Mouse (Mus musculus): ENCODE data around the gene Olfr1357. TPM values are rescaled to one million over a fixed set of nuclear protein-coding genes. Genes with fewer than 3 reads are reported as not detected.
"Not testable (repeated sequence)": the region's sequence is repeated elsewhere in the genome, so short reads cannot be mapped to it uniquely, and the experiment has no call there.

The Olfr1357 gene
- not detected in 2 replicates for polyA plus RNA-seq (2015; fragmentation: Nextera tagmentation; extraction: Ambion mirVana)

GRCm38 (mm10) chr10:78617974-78618373 lies at the start of gene Olfr1357:
Olfr1357 (minus strand) TSS chr10:78618074.
- 90% methylated on average over 1 of the region's 1 CpGs for WGBS
- H3K4me1 ChIP-seq (ENCODE audit: control insufficient read depth, insufficient read depth, low read depth, low read length), result no peaks in the 10 kb centered on the region
- H3K27ac ChIP-seq (ENCODE audit: low read depth, low read length), result no peak within 1 kb of the TSS
- H3K4me3 ChIP-seq (ENCODE audit: low read length), result no peak within 1 kb of the TSS
- no peak within 1 kb of the TSS for H3K4me2 ChIP-seq (ENCODE audit: low read length)
- no peaks in the 10 kb centered on the region for H3K36me3 ChIP-seq (ENCODE audit: control insufficient read depth, insufficient read depth, low read length)
- no peaks in the 10 kb centered on the region for H3K27me3 ChIP-seq (replicated peaks; ENCODE audit: control insufficient read depth, insufficient read depth, low read length)
- H3K9me3 ChIP-seq (ENCODE audit: control insufficient read depth, low read length), result no peaks in the 10 kb centered on the region
- no peak for ATAC-seq
- no peak within 1 kb of the TSS for H3K9ac ChIP-seq (ENCODE audit: low read depth, low read length)

- not testable (repeated sequence) for H3K9me3 ChIP-seq (ENCODE audit: control insufficient read depth, low read length); H3K27me3 ChIP-seq (replicated peaks; ENCODE audit: control insufficient read depth, insufficient read depth, low read length); ATAC-seq; H3K4me3 ChIP-seq (ENCODE audit: low read length); H3K27ac ChIP-seq (ENCODE audit: low read depth, low read length); H3K4me1 ChIP-seq (ENCODE audit: control insufficient read depth, insufficient read depth, low read depth, low read length); H3K4me2 ChIP-seq (ENCODE audit: low read length); H3K36me3 ChIP-seq (ENCODE audit: control insufficient read depth, insufficient read depth, low read length); H3K9ac ChIP-seq (ENCODE audit: low read depth, low read length)
- WGBS, result 92% methylated on average over 10 of the region's 10 CpGs
Observed at GRCm38 (mm10) chr10:78666696-78667095, 48.8 kb upstream of the Olfr1357 start.

GRCm38 (mm10) chr10:78664546-78664945 lies 46.7 kb upstream of the Olfr1357 start:
- Histone ChIP-seq H3K4me2 (ENCODE audit: low read length) (no peak overlapping the region), H3K4me3 (ENCODE audit: low read length) (no peak overlapping the region), H3K9me3 (ENCODE audit: control insufficient read depth, low read length) (no peaks in the 10 kb centered on the region), H3K9ac (ENCODE audit: low read depth, low read length) (no peak overlapping the region), H3K4me1 (ENCODE audit: control insufficient read depth, insufficient read depth, low read depth, low read length) (no peaks in the 10 kb centered on the region), H3K27ac (ENCODE audit: low read depth, low read length) (no peak overlapping the region), H3K36me3 (ENCODE audit: control insufficient read depth, insufficient read depth, low read length) (no peaks in the 10 kb centered on the region), H3K27me3 (replicated peaks; ENCODE audit: control insufficient read depth, insufficient read depth, low read length) (no peaks in the 10 kb centered on the region)
- ATAC-seq, result no peak
- WGBS, result 100% methylated on average over 1 of the region's 1 CpGs

- Histone ChIP-seq H3K27me3 (replicated peaks; ENCODE audit: control insufficient read depth, insufficient read depth, low read length) (no peaks in the 10 kb centered on the region), H3K4me3 (ENCODE audit: low read length) (no peak overlapping the region), H3K9me3 (ENCODE audit: control insufficient read depth, low read length) (no peaks in the 10 kb centered on the region), H3K36me3 (ENCODE audit: control insufficient read depth, insufficient read depth, low read length) (no peaks in the 10 kb centered on the region), H3K4me2 (ENCODE audit: low read length) (no peak overlapping the region), H3K27ac (ENCODE audit: low read depth, low read length) (no peak overlapping the region), H3K4me1 (ENCODE audit: control insufficient read depth, insufficient read depth, low read depth, low read length) (no peaks in the 10 kb centered on the region), H3K9ac (ENCODE audit: low read depth, low read length) (no peak overlapping the region)
- WGBS, result 88% methylated on average over 1 of the region's 1 CpGs
- ATAC-seq, result no peak
Observed at GRCm38 (mm10) chr10:78661198-78661597, 43.3 kb upstream of the Olfr1357 start.

GRCm38 (mm10) chr10:78632311-78632710 lies 14.4 kb upstream of the Olfr1357 start:
- Histone ChIP-seq H3K27ac (ENCODE audit: low read depth, low read length) (no peak overlapping the region), H3K9me3 (ENCODE audit: control insufficient read depth, low read length) (no peaks in the 10 kb centered on the region), H3K4me3 (ENCODE audit: low read length) (no peak overlapping the region), H3K4me2 (ENCODE audit: low read length) (peak overlapping the region; percentile 10), H3K27me3 (replicated peaks; ENCODE audit: control insufficient read depth, insufficient read depth, low read length) (no peaks in the 10 kb centered on the region), H3K9ac (ENCODE audit: low read depth, low read length) (no peak overlapping the region), H3K36me3 (ENCODE audit: control insufficient read depth, insufficient read depth, low read length) (no peaks in the 10 kb centered on the region), H3K4me1 (ENCODE audit: control insufficient read depth, insufficient read depth, low read depth, low read length) (no peaks in the 10 kb centered on the region)
- peak; percentile 85 for ATAC-seq
- WGBS, result 15% methylated on average over 6 of the region's 6 CpGs

- no peak overlapping the region for H3K4me2 ChIP-seq (ENCODE audit: low read length)
- H3K27me3 ChIP-seq (replicated peaks; ENCODE audit: control insufficient read depth, insufficient read depth, low read length), result no peaks in the 10 kb centered on the region
- no peaks in the 10 kb centered on the region for H3K9me3 ChIP-seq (ENCODE audit: control insufficient read depth, low read length)
- H3K4me3 ChIP-seq (ENCODE audit: low read length), result no peak overlapping the region
- no peak overlapping the region for H3K27ac ChIP-seq (ENCODE audit: low read depth, low read length)
- no peak overlapping the region for H3K9ac ChIP-seq (ENCODE audit: low read depth, low read length)
- H3K4me1 ChIP-seq (ENCODE audit: control insufficient read depth, insufficient read depth, low read depth, low read length), result no peaks in the 10 kb centered on the region
- WGBS, result 80% methylated on average over 4 of the region's 4 CpGs
- no peaks in the 10 kb centered on the region for H3K36me3 ChIP-seq (ENCODE audit: control insufficient read depth, insufficient read depth, low read length)
- peak; percentile 63; the same call in 1 of the 2 replicates for ATAC-seq
Observed at GRCm38 (mm10) chr10:78630194-78630593, 12.3 kb upstream of the Olfr1357 start.

GRCm38 (mm10) chr10:78623143-78623542 lies 5.3 kb upstream of the Olfr1357 start:
- H3K36me3 ChIP-seq (ENCODE audit: control insufficient read depth, insufficient read depth, low read length); ATAC-seq; H3K9me3 ChIP-seq (ENCODE audit: control insufficient read depth, low read length); H3K4me2 ChIP-seq (ENCODE audit: low read length); H3K27ac ChIP-seq (ENCODE audit: low read depth, low read length); H3K27me3 ChIP-seq (replicated peaks; ENCODE audit: control insufficient read depth, insufficient read depth, low read length); H3K9ac ChIP-seq (ENCODE audit: low read depth, low read length); H3K4me3 ChIP-seq (ENCODE audit: low read length); H3K4me1 ChIP-seq (ENCODE audit: control insufficient read depth, insufficient read depth, low read depth, low read length): not testable (repeated sequence)
- WGBS, result 95% methylated on average over 3 of the region's 3 CpGs

GRCm38 (mm10) chr10:78607602-78608001 lies 10.3 kb downstream of the Olfr1357 start:
- ATAC-seq, result no peak
- Histone ChIP-seq H3K27ac (ENCODE audit: low read depth, low read length) (no peak overlapping the region), H3K4me2 (ENCODE audit: low read length) (no peak overlapping the region)

GRCm38 (mm10) chr10:78605080-78605479 lies 12.8 kb downstream of the Olfr1357 start:
- no peak overlapping the region for H3K4me2 ChIP-seq (ENCODE audit: low read length)

More at GRCm38 (mm10) chr10:78607602-78608001, 10.3 kb downstream of the Olfr1357 start:
- Histone ChIP-seq H3K4me3 (ENCODE audit: low read length) (no peak overlapping the region), H3K27me3 (replicated peaks; ENCODE audit: control insufficient read depth, insufficient read depth, low read length) (no peaks in the 10 kb centered on the region), H3K36me3 (ENCODE audit: control insufficient read depth, insufficient read depth, low read length) (no peaks in the 10 kb centered on the region), H3K4me1 (ENCODE audit: control insufficient read depth, insufficient read depth, low read depth, low read length) (no peaks in the 10 kb centered on the region), H3K9ac (ENCODE audit: low read depth, low read length) (no peak overlapping the region), H3K9me3 (ENCODE audit: control insufficient read depth, low read length) (no peaks in the 10 kb centered on the region)
- 73% methylated on average over 3 of the region's 3 CpGs for WGBS

GRCm38 (mm10) chr10:78599865-78600264 lies 18.0 kb downstream of the Olfr1357 start:
- WGBS, result 89% methylated on average over 5 of the region's 5 CpGs

More at GRCm38 (mm10) chr10:78605080-78605479, 12.8 kb downstream of the Olfr1357 start:
- no peaks in the 10 kb centered on the region for H3K9me3 ChIP-seq (ENCODE audit: control insufficient read depth, low read length)
- no peak overlapping the region for H3K9ac ChIP-seq (ENCODE audit: low read depth, low read length)
- H3K4me3 ChIP-seq (ENCODE audit: low read length), result no peak overlapping the region
- no peaks in the 10 kb centered on the region for H3K4me1 ChIP-seq (ENCODE audit: control insufficient read depth, insufficient read depth, low read depth, low read length)
- no peaks in the 10 kb centered on the region for H3K27me3 ChIP-seq (replicated peaks; ENCODE audit: control insufficient read depth, insufficient read depth, low read length)
- 47% methylated on average over 3 of the region's 3 CpGs for WGBS
- H3K27ac ChIP-seq (ENCODE audit: low read depth, low read length), result no peak overlapping the region
- no peaks in the 10 kb centered on the region for H3K36me3 ChIP-seq (ENCODE audit: control insufficient read depth, insufficient read depth, low read length)
- ATAC-seq, result no peak

More at GRCm38 (mm10) chr10:78599865-78600264, 18.0 kb downstream of the Olfr1357 start:
- Histone ChIP-seq H3K4me2 (ENCODE audit: low read length) (no peak overlapping the region), H3K4me3 (ENCODE audit: low read length) (no peak overlapping the region), H3K9me3 (ENCODE audit: control insufficient read depth, low read length) (no peaks in the 10 kb centered on the region), H3K27me3 (replicated peaks; ENCODE audit: control insufficient read depth, insufficient read depth, low read length) (no peaks in the 10 kb centered on the region), H3K36me3 (ENCODE audit: control insufficient read depth, insufficient read depth, low read length) (no peaks in the 10 kb centered on the region), H3K4me1 (ENCODE audit: control insufficient read depth, insufficient read depth, low read depth, low read length) (no peaks in the 10 kb centered on the region), H3K9ac (ENCODE audit: low read depth, low read length) (no peak overlapping the region), H3K27ac (ENCODE audit: low read depth, low read length) (no peak overlapping the region)
- ATAC-seq, result no peak

Measured in hindbrain, embryonic 16.5 days (tissue).